Mouse (Mus musculus): Measurements from ENCODE around the gene Magi1.

DNA sequence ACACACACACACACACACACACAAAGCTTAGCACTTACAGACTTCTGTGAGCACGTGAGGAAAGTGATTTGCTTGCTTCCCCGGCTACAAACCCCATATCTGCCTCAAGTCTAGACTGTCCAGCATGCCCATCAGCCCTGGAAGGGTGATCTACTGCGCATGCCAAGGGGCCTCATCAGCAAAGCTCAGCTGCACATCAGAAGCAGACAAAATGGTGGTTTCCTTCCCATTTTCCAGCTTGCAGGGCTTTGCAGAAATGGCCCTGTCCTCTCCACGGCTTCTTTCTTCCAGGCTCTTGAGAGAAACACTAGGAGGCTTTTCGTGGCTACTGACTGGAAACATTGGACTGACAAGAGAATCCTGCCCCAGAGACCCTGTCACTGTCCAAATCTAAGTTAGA lies 149.6 kb downstream of the Magi1 start:
- no peak for TF ChIP-seq CTCF (IDR thresholded peaks at IDR 0.05; ENCODE audit: borderline replicate concordance, extremely low read depth, insufficient read depth, insufficient read length)
- TF ChIP-seq POLR2A (IDR thresholded peaks at IDR 0.05; ENCODE audit: borderline replicate concordance, extremely low read depth, insufficient read depth, insufficient read length, poor library complexity, severe bottlenecking) = no peak

Data from brain, embryonic 14.5 days (tissue).